Mouse (Mus musculus): ENCODE measurements around the gene Rab3d.

Rab3d gene

DNA sequence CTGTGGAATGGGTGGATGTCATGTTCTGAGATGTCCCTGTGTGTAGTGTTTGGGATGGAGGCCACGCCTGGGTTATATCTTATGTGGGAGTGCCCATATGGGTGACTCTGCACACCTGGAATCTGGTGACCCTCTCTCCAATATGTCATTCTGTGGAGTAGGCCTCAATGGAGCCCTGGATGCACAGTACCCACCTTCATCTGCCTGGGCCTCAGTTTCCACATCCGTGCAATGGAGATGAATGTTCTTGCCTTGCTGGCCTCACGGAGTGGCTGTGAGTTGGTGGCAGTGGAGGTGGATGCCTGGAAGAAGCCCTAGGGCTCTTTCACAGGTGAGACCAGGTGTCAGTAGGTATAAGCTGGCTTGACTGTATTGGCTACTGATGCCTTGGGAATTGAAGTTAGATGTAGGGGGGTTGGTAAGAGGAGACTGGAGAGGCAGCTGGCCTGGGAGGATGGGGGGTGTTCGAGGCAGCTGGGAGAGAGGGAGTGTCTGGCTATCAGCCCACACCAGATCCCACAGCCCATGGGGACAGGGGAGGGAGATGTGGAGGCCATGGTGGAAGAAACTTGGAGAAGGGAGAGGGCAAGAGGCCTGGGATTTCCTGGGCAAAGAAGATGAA lies 20.4 kb upstream of the Rab3d start:
- in situ Hi-C loops (cut with MseI, MboI): no loop called here

DNA sequence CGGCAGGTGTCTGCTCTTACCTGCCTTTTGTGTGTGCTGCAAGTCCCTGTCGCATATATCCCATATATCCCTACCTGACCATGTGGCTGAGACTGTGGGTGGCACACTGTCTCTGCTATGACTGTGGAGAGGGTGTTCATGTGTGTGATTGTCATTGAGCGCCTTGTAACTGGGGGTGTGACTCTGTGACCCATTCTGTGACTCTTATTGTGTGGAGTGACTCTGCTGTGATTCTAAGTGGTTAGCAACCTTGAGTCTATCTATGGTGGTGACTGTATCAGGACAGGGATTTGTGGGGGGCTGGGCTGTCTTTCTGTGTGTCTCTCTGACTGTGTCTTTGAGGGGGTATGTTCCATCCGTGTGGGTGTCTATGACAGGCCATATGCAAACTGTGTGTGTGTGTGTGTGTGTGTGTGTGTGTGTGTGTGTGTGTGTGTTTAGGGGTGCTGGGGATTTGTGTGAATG lies 19.8 kb upstream of the Rab3d start:
- in situ Hi-C loops (cut with MseI, MboI): no loop called here

DNA sequence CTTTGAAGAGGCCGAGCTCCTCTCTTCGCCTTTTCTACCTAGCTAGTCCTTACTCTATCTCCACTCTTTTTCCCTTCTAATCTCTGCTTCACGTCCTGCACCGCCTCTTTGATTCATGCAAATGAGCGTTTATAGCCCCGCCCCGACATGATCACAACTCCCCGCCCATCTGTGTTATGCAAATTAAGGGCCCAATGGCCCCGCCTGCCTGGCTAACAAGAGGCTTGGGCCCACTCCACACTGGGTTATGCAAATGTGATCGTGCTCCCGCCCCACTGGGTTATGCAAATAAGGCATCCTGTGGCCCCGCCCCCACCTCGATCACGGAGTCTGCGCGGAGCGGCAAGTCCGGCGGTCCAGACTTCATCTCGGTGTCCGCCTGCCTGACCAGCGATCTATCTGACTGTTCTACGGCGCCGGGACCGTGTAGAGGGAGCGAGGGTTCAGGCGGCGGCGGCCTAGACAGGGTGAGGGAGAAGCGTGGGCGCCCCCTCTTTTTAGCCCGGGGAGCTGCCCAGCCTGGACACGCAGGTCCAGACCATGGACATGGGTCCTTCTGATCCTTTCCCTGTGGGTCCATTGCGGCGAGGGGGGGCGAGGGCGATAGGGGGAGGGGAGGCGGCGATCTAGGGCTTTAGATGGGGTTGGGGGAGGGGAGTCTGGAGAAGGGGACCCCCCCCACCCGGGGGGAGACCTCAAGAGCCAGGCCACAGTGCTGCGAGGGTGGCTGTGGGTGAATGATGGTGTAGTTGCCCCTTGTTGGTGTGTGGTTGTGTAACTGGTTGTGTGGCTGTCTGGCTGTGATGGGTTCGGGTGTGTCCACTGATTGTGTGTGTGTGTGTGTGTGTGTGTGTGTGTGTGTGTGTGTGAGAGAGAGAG lies 18.9 kb upstream of the Rab3d start, which contains the start of gene Plppr2:
Plppr2 (plus strand) TSS at position 342 of the 879 bp plus-strand sequence.
- in situ Hi-C loops (cut with MseI, MboI): no loop called here

DNA sequence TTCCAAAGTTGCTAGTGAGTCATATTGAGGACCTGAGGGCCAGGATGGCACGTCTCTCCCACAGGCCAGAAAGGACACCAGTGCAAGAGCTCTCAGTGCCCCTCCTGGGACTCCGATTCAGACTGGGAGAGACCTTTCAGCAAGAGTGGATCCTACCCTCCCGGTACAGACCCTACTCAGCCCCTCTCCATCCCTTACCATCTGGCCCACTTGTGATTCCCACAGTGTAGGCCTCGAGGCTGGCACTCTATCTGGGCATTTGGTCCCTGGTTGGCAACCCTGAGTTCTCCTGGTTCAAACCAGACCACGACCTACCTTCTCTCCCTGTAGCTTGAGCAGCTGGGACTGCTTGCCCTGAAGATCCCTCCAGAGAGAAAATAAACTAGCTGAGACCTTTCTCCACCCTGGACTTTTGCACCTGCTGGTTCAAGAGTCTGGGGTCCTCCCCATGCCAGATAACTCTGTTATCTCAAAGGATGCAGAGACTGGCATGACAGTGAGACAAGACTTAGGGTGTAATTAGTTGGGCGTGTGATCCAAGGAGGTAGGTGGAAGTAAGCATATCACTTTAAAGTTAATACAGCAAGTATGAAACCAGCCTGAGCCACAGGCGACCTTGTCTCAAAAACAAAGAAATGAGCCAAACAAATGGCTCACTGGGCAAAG lies 17.6 kb upstream of the Rab3d start:
- in situ Hi-C loops (cut with MseI, MboI): no loop called here

DNA sequence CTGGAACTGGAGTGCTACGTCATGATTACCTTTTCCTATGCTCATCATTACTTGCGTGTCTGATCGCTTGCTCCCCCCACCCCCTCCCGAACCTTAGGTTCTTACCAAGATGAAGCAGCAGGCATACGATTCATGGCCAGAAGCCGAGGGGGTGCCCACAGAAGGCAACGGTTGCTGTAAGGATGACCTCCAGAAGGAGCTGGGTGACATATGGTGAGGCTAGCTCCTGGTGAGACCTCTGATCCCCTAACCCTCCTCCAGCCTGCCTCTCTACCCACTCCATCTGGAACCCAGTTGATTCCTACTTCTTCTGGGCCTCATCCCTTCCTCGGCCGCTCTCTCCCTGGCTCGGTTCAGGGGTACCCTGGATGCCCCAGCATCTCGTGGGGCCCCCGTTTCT lies 16.0 kb upstream of the Rab3d start:
- in situ Hi-C loops (cut with MseI, MboI): no loop called here

DNA sequence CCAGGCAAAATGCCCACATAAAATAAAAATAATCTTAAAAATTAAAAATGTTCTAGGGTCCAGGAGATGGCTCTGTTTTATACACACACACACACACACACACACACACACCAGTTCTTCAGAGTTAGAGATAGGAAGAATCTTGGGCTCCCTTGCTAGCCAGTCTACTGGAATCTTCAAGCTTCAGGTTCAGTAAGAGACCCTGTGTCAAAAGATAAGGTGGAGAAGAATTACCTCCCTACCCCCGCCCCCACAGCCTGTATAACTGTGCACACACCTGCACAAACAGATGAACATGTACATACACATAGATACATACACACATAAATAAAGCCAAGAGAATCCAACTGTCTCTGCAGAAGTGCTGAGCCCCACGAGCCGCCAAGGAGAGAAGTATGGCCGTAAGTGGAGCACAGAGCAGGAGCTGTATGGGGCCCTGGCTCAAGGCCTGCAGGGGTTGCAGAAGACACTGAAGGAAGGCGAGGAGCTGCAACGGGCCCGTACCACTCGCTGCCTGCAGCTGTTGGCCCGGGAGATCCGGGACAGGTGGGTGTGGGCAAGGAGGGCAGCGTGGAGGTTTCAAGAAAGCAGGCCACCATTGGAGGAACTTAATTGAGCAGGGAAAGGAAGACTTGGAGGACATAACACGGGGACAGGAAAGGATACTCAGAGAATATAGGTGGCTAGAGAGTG lies 14.6 kb upstream of the Rab3d start:
- in situ Hi-C loops (cut with MseI, MboI): no loop called here

DNA sequence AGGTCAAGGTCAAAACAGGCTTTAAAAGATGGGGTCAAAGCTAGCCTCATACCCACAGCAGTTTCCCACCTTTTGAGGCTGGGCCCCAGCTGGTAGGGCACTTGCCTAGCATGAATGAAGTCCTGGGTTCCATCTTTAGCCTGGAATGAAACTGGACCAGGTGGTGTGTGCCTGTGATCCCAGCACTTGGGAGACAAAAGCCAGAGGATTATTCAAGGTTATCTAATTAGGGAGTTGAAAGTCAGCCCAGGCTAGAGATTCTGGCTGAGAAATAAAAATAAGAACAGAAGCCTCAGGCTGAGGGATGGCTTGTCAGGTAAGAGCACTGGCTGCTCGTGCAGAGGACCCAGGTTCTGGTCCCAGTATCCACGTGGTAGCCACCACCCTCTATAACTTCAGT lies 14.0 kb upstream of the Rab3d start:
- in situ Hi-C loops (cut with MseI, MboI): no loop called here

DNA sequence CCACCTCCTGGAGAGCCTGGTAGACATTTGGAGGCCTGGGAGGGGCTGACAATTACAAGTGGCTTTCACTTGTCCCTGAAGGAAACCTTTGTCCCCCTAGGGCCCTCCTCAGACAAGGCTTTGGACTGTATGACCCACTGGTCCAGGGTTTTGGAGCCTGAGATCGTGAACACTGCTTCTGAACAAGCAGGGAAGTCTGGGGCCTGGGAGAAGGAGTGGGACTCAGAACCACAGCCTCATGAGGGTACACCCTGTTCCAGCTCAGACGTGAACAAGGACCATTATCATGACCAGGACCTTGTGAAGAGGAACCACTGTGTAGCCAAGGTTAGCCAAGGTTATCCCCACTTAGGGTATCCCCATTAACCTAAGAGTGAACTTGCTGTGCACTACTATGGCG lies 11.2 kb upstream of the Rab3d start:
- in situ Hi-C loops (cut with MseI, MboI): no loop called here

DNA sequence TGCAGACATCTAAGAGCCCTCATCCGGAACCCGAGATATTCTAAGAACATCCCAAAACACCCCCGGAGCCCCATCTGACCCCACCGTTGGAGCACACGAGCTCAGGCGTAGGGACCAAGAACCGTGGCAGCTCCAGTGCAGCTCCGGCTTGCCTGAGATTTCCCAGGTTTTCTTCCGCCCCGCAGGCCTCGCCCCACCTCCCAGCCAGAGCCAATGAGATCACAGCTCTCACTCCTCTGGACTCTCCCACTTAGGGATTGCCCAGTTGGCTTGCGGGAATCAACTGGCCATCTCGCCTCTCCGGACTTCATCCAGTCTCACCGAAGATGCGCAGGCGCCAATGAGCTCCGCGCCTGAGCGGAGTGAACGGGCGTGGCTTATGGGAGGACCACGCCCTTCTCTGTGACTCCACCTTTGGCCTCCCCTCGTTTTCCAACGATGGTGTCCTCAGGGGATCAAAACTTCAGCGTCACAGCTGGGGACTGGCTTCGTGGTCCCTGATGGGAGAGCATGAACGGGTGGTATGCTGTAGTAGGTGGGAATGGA lies 9.3 kb upstream of the Rab3d start, which contains the start of the genes Ccdc159 and Tmem205:
Ccdc159 (plus strand) TSS at position 264 of the 546 bp plus-strand sequence.
Tmem205 (minus strand) TSS at position 349 of the 546 bp plus-strand sequence.
- in situ Hi-C loops (cut with MseI, MboI): no loop called here

DNA sequence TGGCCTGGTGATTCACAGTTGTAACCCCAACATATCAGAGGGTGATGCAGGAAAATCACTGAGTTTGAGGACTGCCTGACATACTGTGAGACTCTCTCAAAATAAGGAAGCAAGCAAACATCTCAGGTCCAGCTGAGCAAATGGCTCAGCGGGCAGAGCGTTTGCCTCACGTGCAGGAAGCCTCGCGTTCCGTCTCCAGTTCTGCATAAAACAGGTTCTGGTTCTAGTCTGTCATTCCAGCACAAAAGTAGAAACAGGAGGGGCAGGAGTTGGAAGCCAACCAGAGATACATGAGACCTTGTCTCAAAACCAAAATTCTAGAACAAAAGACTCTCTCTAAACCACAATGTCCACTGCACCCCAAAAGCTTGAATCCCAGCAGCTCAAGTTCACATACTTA lies 8.8 kb upstream of the Rab3d start:
- in situ Hi-C loops (cut with MseI, MboI): no loop called here

DNA sequence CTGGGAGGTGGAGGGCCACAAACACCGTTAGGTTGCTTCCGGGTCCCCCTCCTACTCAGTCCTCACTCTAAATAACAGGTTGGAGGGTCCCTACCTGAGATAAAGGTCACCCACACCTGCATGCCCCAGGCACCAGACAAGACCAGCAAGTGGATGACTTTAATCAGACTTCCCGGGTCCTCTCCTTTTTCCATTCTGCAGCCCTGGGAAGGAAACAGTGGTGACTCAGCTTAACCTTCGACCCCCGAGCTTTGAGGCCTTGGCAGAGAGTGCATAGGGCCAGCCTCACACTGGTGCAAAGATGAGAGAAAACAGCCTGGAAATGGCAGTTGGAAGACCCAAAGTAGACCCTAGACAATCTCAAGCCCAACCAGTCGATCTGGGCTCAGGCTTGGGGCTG lies 8.2 kb upstream of the Rab3d start:
- in situ Hi-C loops (cut with MseI, MboI): no loop called here

DNA sequence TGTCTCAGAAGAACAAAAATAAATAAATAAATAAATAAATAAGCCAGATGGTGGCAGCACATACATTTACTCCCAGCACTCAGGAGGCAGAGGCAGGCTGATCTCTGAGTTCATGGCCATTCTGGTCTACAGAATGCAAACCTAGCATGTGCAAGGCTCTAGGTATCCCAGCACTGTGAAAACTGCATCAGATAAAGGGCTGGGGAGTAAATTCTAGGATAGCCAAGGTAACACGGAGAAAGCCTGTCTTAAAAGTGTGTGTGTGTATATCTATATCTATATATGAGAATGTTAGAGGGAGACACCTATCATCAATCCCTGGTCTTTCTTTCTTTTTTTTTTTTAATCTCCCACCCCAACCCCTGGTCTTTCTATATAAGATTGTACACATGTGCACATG lies 7.5 kb upstream of the Rab3d start:
- in situ Hi-C loops (cut with MseI, MboI): no loop called here

DNA sequence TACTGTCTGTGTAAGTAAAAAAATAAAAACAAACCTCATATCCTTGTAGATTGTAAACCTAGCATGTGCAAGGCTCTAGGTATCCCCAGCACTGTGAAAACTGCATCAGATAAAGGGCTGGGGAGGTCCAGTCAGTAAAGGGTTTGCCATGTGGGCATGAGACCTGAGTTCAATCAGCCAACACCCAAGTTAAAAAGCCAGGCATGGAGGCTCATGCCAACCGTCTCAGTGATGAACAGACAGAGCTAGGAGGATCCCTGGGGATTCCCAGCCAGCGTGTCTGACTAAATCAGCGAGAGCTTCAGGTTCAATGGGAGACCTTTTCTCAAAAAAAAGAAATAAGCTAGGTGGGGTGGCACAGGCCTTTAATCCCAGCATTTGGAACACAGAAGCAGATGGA lies 7.0 kb upstream of the Rab3d start:
- in situ Hi-C loops (cut with MseI, MboI): no loop called here

DNA sequence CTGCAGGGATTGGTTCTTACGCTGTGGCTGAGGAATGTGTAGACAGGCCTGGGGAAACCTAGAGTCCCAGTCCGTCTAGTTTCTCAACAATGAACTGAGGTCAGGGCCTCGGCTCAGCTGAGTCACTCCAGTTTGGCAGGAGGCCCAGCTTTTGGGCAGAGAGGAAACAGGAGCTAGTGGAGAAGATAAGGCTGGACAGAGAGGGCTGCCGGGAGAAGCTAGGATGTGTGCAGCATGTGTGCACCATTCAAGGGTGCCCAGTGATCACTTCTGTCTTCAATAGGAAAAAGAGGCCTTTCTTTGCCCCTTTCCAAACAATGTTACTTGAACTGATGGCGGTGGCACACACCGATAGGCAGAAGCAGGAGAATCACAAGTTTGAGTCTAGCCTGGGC lies 6.1 kb upstream of the Rab3d start:
- in situ Hi-C loops (cut with MseI, MboI): no loop called here

DNA sequence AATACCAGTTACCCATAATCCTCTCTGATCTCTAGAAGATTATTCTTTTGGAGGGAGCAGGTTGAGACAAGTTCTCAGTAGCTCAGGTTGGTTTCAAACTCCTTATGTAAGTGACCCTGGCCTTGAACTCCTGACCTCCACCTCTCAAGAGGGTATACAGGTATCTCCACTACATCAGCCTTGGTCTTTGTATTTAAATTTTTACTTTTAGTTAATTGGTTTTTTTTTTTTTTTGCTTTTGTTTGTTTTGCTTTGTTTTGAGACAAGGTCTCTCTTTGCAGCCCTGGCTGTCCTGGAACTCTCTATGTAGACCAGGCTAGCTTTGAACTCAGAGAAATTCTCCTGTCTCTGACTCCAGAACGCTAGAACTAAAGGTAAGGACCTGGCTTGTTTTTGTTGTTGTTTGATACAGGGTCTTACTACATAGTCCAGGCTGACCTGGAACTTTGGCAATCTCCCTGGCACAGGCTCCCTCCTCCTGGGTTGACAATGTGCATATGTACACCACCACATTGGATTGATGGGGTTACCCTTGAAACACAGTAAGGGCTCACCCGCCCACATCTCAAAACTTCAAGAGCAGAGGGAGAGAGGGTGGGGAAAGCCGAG lies 5.6 kb upstream of the Rab3d start:
- in situ Hi-C loops (cut with MseI, MboI): no loop called here

DNA sequence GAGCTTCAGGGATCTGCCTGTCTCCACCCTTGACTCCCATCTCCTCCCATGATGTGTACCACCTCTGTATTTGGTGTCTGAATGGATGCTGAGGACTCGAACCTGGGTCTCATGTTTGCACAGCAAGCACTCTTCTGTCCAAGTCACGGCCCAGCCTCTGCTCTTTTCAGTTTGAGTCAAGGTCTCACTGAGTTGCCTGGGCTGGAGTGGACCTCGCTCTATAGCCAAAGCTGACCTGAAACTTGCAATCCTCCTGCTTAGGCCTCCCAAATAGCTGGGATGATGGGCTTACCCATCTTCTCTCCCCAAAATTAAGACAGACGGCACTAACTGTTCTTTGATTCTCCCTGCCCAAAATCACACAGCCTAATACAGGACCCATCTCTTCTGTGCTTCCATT lies 5.0 kb upstream of the Rab3d start:
- in situ Hi-C loops (cut with MseI, MboI): no loop called here

DNA sequence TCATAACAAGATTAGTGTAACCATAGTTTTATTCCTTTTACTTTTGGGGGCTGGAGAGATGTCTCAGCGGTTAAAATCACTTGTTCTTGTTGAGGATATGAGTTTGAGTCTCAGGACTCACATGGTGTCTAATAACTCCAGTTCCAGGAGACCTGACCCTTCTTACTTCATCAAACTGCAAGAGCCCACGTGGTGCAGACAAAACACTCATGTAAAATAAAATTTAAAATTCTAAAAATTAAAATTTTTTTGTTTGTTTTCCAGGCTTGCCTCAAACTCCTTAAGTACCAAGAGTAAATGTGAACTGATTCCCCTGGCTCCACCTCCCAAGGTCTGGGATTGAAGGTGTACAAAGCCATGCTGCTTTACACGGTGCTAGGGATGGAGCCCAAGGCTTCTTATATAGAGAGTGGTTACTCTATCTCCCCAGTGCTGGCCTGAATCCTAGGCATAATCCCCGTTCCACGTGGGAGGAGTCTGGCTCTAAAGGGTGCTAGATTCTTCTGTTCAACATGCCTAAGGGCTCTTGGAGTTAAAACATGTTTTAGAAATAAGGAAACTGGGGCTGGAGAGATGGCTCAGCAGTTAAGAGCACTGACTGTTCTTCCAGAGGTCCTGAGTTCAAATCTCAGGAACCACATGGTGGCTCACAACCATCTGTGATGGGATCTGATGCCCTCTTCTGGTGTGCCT lies 846 bp upstream of the Rab3d start:
- in situ Hi-C loops (cut with MseI, MboI): no loop called here

DNA sequence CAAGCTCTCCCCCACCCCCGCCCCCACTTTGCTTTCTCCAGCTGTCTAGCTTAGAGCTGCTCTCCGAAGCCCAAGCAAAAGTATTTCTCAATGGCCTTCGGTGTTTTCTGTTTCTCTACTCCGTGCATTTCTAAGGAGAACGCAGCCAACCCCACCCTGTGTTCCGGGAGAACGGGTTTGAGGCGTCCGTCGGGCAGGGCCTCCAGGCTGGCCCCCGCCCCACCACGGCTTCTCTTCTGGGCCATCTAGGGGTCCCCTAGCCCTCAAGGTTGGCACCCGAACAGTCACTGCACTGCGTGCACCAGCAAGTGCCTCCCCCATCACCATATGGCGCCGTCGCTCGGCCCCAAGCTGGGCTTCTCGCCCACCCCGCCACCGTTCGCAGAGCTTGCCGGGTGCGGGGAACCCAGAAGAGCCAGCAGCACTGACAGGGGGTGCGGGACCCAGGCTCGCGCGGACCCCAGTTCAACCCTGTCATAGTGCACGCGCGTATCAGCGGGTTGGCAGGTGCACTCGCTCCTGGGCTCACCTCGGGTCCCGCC lies 428 bp downstream of the Rab3d start:
- in situ Hi-C loops (cut with MseI, MboI): no loop called here

DNA sequence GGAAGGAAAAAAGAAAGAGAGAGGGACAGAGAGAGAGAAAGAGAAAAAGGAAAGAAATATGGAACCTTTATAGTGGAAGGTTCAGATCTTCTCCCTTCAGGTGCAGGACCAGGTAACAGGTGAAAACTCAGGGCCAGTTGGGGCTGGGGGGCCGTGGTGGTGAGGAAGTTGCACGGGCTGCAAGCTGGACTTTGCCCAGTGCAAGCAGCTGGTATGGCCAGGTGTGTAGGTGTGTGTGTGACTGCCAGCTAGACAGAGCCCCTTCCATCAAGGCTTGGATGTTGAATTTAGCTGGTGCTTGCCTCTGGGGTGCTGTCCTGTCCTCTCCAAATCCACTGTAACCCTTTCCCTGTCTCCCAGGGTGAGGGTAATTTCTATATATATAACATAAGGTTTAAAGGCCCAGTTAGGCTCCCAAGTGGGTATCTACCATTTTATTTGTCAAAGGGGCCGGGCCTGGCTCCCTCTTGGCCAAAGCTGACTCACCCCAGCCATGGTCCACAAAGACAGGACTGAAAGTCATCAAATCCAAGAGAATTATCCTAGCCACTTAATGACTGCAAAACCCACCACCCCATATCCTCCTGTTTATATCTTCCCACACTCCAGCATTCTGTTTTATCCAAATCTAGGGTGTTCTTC lies 1.0 kb downstream of the Rab3d start:
- in situ Hi-C loops (cut with MseI, MboI): no loop called here

Measured in mouse trophoblast stem cell (cell line).